Mouse (Mus musculus) neural tube, embryonic 13.5 days (tissue): ENCODE data around the gene Adck1. TPM values are rescaled to one million over a fixed set of nuclear protein-coding genes. Genes with fewer than 3 reads are reported as not detected.

Experiments used
- polyA plus RNA-seq: library from polyadenylated mRNA; unstranded; fragments of >200 nt; fragmentation: Nextera tagmentation; extraction: Ambion mirVana; gene quantifications from 2 replicates; pipeline ENCODE4 v1.2.1, GENCODE M21; 2015

Gene Adck1
- polyA plus RNA-seq, 1 experiment from 2014 or later: 26.3 TPM

Other genes with a start within 250 kb of the Adck1 start
- not detected in 2 replicates for gene Gm10436, start 178.4 kb upstream of the Adck1 start, polyA plus RNA-seq
- gene Gm8332, start 110.5 kb upstream of the Adck1 start, polyA plus RNA-seq: not detected in 2 replicates
- not detected in 2 replicates for gene Gm5662, start 86.1 kb upstream of the Adck1 start, polyA plus RNA-seq
- not detected in 2 replicates for gene Gm5039, start 36.5 kb upstream of the Adck1 start, polyA plus RNA-seq